Mouse (Mus musculus) kidney, embryonic 15.5 days (tissue): ENCODE data around the gene Tmem236. TPM values are rescaled to one million over a fixed set of nuclear protein-coding genes. Genes with fewer than 3 reads are reported as not detected.

Experiments
- microRNA counts: library from miRNA; unstranded; fragments of <30 nt; microRNA quantifications from one replicate; lab custom pipeline; 2016
- microRNA-seq: library from miRNA; unstranded; fragments of <30 nt; microRNA quantifications from one replicate; pipeline ENCODE4, GENCODE M21; 2016
- polyA plus RNA-seq: library from polyadenylated mRNA; unstranded; fragments of >200 nt; fragmentation: Nextera tagmentation; extraction: Ambion mirVana; gene quantifications from 2 replicates; pipeline ENCODE4 v1.2.1, GENCODE M21; 2015

Gene Tmem236
- polyA plus RNA-seq, 1 experiment from 2014 or later = 0.18 TPM

MicroRNAs within 50 kb of the gene (microRNA counts, 519-probe panel; counts per million panel counts)
- microRNA mmu-miR-511 (lab: Ali Mortazavi, UCI) = 1,808 counts per million, percentile 11 among the panel's probes with 10 or more counts

Small RNA genes lying within 50 kb of the gene (microRNA-seq; reads per million reads assigned to microRNA genes)
- gene Mir511 = 2.4 reads per million, percentile 11 among the genes with 10 or more reads in this experiment

Other genes starting within 250 kb of the Tmem236 start
- gene Hacd1, start 118.4 kb upstream of the Tmem236 start, polyA plus RNA-seq = 59.6 and 60.1 TPM in 2 replicates
- 65.0 and 67.0 TPM in 2 replicates for gene Stam, start 100.4 kb upstream of the Tmem236 start, polyA plus RNA-seq
- 5.0 and 5.3 TPM in 2 replicates for gene Mrc1, start 54.9 kb downstream of the Tmem236 start, polyA plus RNA-seq
- not detected in 2 replicates for gene Slc39a12, start 213.8 kb downstream of the Tmem236 start, polyA plus RNA-seq